Comparison of ENCODE assay signal across 8 mouse cellular contexts in the genomic region with DNA sequence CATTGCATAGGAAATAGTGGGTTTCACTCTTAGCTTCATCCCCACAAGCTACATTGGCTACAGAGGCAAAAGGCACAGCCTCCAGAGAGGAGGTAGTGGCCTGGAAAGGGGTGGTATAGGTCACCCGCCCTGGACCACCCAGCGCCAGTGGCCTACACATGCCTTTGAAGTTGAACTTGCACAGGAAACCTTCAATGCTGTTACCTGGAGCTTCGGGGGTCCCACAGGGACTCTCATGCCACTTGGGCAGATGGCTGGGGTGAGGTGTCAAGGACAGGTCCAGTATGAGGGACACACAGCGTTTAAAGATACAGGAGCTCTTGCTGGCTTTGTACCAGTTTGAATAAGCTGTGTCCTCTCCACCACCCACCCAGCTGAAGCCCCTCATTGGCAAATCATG. TPM values are rescaled to one million over a fixed set of nuclear protein-coding genes. Genes with fewer than 3 reads are reported as not detected.
A peak's percentile ranks its signal among the peaks of the same experiment; 100 is the strongest.
DNase-seq lines count a peak whose midpoint lies in the region; ATAC-seq and TF ChIP-seq lines count a peak whose summit lies in the region.

No protein-coding gene starts in this region.

- TF ChIP-seq EP300 in heart, adult 2 months (IDR thresholded peaks at IDR 0.05; ENCODE audit: insufficient read depth, low read depth, low read length) = no peak

- peaks cover 8% of the 10 kb centered on the region for H3K4me1 ChIP-seq in heart, adult 2 months (ENCODE audit: control insufficient read depth, insufficient read depth, low read length)
- no peaks in the 10 kb centered on the region for H3K4me1 ChIP-seq in neural tube, embryonic 13.5 days (replicated peaks)
- H3K4me1 ChIP-seq in limb, embryonic 13.5 days = no peaks in the 10 kb centered on the region

- peaks cover 5% of the 10 kb centered on the region for H3K36me3 ChIP-seq in heart, adult 2 months (ENCODE audit: control insufficient read depth, insufficient read depth, low read length)
- H3K36me3 ChIP-seq in neural tube, embryonic 13.5 days = no peaks in the 10 kb centered on the region
- no peaks in the 10 kb centered on the region for H3K36me3 ChIP-seq in limb, embryonic 13.5 days

- TF ChIP-seq POLR2A in heart, adult 2 months (IDR thresholded peaks at IDR 0.05; ENCODE audit: insufficient read depth, low read depth, low read length) = no peak

- ATAC-seq in neural tube, embryonic 13.5 days (ENCODE audit: low read depth) = no peak
- no peak for ATAC-seq in limb, embryonic 13.5 days (ENCODE audit: low FRiP score, low read depth)

- H3K79me2 ChIP-seq in heart, adult 2 months (replicated peaks; ENCODE audit: control insufficient read depth, insufficient read depth, low read length) = no peaks in the 10 kb centered on the region

- no peaks in the 10 kb centered on the region for H3K27me3 ChIP-seq in heart, adult 2 months (ENCODE audit: control insufficient read depth, insufficient read depth, low read length)
- no peaks in the 10 kb centered on the region for H3K27me3 ChIP-seq in neural tube, embryonic 13.5 days
- 0 out of 2 replicates have a peak, but pooled peaks cover 3% of the 10 kb centered on the region for H3K27me3 ChIP-seq in limb, embryonic 13.5 days

- peak overlapping the region; percentile 66 for H3K4me3 ChIP-seq in heart, adult 2 months
- H3K4me3 ChIP-seq in neural tube, embryonic 13.5 days = peak overlapping the region; percentile 21
- peak overlapping the region; percentile 12 for H3K4me3 ChIP-seq in limb, embryonic 13.5 days

- H3K9ac ChIP-seq in heart, adult 2 months (ENCODE audit: low read depth, low read length) = peak overlapping the region; percentile 76
- peak overlapping the region; percentile 41; the same call in 1 of the 2 replicates for H3K9ac ChIP-seq in neural tube, embryonic 13.5 days
- H3K9ac ChIP-seq in limb, embryonic 13.5 days = peak overlapping the region; percentile 8; the same call in 1 of the 2 replicates

- WGBS in heart, adult 2 months = 34% methylated on average over 4 of the region's 4 CpGs
- WGBS in neural tube, embryonic 13.5 days = 87% methylated on average over 4 of the region's 4 CpGs
- 76% methylated on average over 4 of the region's 4 CpGs for WGBS in limb, embryonic 13.5 days

- intact Hi-C loops in heart, adult 2 months (cut with DNase I) = loop anchor here (1.0 to 2.0 kb wide), 2 partner anchors 36 to 90 kb away; no protein-coding TSS in a partner anchor

- H3K9me3 ChIP-seq in neural tube, embryonic 13.5 days = no peaks in the 10 kb centered on the region
- H3K9me3 ChIP-seq in limb, embryonic 13.5 days = no peaks in the 10 kb centered on the region

- H3K27ac ChIP-seq in heart, adult 2 months = peak overlapping the region; percentile 99
- peak overlapping the region; percentile 68 for H3K27ac ChIP-seq in neural tube, embryonic 13.5 days (replicated peaks)
- no peak overlapping the region for H3K27ac ChIP-seq in limb, embryonic 13.5 days

- no peak for DNase-seq in heart, adult 2 months
- DNase-seq in heart, postnatal 4 days = no peak
- no peak for DNase-seq in neural tube, embryonic 10.5 days (ENCODE audit: extremely low spot score, low spot score)
- peak; percentile 10 for DNase-seq in thymus, postnatal 25 days
- no peak for DNase-seq in Muller cell, postnatal 12 days (ENCODE audit: inconsistent ontology term)
- DNase-seq in gastrocnemius, postnatal 4 days (ENCODE audit: low spot score in 2 of 2) = no peak

- H3K4me2 ChIP-seq in neural tube, embryonic 13.5 days = peak overlapping the region; percentile 24; the same call in 1 of the 2 replicates
- H3K4me2 ChIP-seq in limb, embryonic 13.5 days (replicated peaks) = peak overlapping the region; percentile 9; the same call in 1 of the 2 replicates

- no peak for TF ChIP-seq CTCF in heart, adult 2 months (IDR thresholded peaks at IDR 0.05)

RNA-seq across cellular contexts. Expression of gene Cd93, which starts 0.7 kb away (rescaled TPM):
- total RNA-seq in heart, adult 2 months (2021) = 10 to 100 TPM; 47.8 to 51.8 TPM
- 28.1 and 52.2 TPM in 2 replicates for polyA plus RNA-seq in heart, adult 2 months (2012; rRNA removed)
- total RNA-seq in heart, postnatal 4 days (2021) = 100 to 1,000 TPM; 160 to 168 TPM
- polyA plus RNA-seq in neural tube, embryonic 13.5 days (2015; fragmentation: Nextera tagmentation; extraction: Ambion mirVana) = 9.2 TPM in 2 replicates
- 8.2 and 8.6 TPM in 2 replicates for polyA plus RNA-seq in limb, embryonic 13.5 days (2015; fragmentation: Nextera tagmentation; extraction: Ambion mirVana)
- 100 to 1,000 TPM; 101 to 104 TPM for total RNA-seq in gastrocnemius, postnatal 4 days (2021)

RNA-seq across cellular contexts. Expression of gene Thbd, which starts 34.7 kb away (rescaled TPM):
- total RNA-seq in heart, adult 2 months (2021) = 10 to 100 TPM; 41.7 to 47.8 TPM
- 38.9 and 65.0 TPM in 2 replicates for polyA plus RNA-seq in heart, adult 2 months (2012; rRNA removed)
- 10 to 100 TPM; 37.2 to 41.4 TPM for total RNA-seq in heart, postnatal 4 days (2021)
- polyA plus RNA-seq in neural tube, embryonic 13.5 days (2015; fragmentation: Nextera tagmentation; extraction: Ambion mirVana) = 8.7 and 10.0 TPM in 2 replicates
- polyA plus RNA-seq in limb, embryonic 13.5 days (2015; fragmentation: Nextera tagmentation; extraction: Ambion mirVana) = 12.0 and 13.4 TPM in 2 replicates
- 10 to 100 TPM; 20.6 to 23.7 TPM for total RNA-seq in gastrocnemius, postnatal 4 days (2021)

RNA-seq across cellular contexts. Expression of gene Sstr4, which starts 47.6 kb away (rescaled TPM):
- total RNA-seq in heart, adult 2 months (2021) = 1 to 10 TPM; 1.1 to 2.0 TPM
- 1.4 and 2.4 TPM in 2 replicates for polyA plus RNA-seq in heart, adult 2 months (2012; rRNA removed)
- total RNA-seq in heart, postnatal 4 days (2021) = under 1 TPM; 0.79 to 0.81 TPM
- polyA plus RNA-seq in neural tube, embryonic 13.5 days (2015; fragmentation: Nextera tagmentation; extraction: Ambion mirVana) = 1.7 and 2.9 TPM in 2 replicates
- polyA plus RNA-seq in limb, embryonic 13.5 days (2015; fragmentation: Nextera tagmentation; extraction: Ambion mirVana) = 2.0 and 2.5 TPM in 2 replicates
- under 1 TPM; 0.25 to 0.67 TPM for total RNA-seq in gastrocnemius, postnatal 4 days (2021)

Comparison
In these comparisons a context has a peak if more than half of its experiments do, and no peak if none do; other contexts are left out.
1. H3K4me3 ChIP-seq: peak in every context shown above with its lines; median percentile 66 in heart, adult 2 months; 21 in neural tube, embryonic 13.5 days; 12 in limb, embryonic 13.5 days.
2. H3K9ac ChIP-seq: peak in every context shown above with its lines; median percentile 76 in heart, adult 2 months; 41 in neural tube, embryonic 13.5 days; 8 in limb, embryonic 13.5 days.